Mouse (Mus musculus) A20 (cell line): Measurements from ENCODE around the gene Agrn.

ENCODE experiments used
- DNase-seq: peaks from one replicate; pipeline ENCODE4 v3.0.0-alpha.2; 2011; ENCODE audit warnings: low read depth, low spot score

Agrn gene

GRCm38 (mm10) chr4:156202462-156202893, 5.2 kb upstream of the Agrn start:
- DNase-seq = no peak

- peak; percentile 68 for DNase-seq
Observed at GRCm38 (mm10) chr4:156200623-156201475, 3.6 kb upstream of the Agrn start, which contains the start of gene Isg15. TSS of gene Isg15 (minus strand) at chr4:156200818.

GRCm38 (mm10) chr4:156197829-156198205, 529 bp upstream of the Agrn start:
- peak; percentile 85 for DNase-seq

GRCm38 (mm10) chr4:156195927-156196870, 1.1 kb downstream of the Agrn start:
- no peak for DNase-seq

- DNase-seq = no peak
Observed at GRCm38 (mm10) chr4:156194346-156194745, 2.9 kb downstream of the Agrn start.

- DNase-seq = no peak
Observed at GRCm38 (mm10) chr4:156193906-156194305, 3.4 kb downstream of the Agrn start.

- no peak for DNase-seq
Observed at GRCm38 (mm10) chr4:156193200-156193590, 4.1 kb downstream of the Agrn start.

GRCm38 (mm10) chr4:156192421-156193199, 4.7 kb downstream of the Agrn start:
- DNase-seq = no peak

GRCm38 (mm10) chr4:156188811-156189323, 8.4 kb downstream of the Agrn start:
- no peak for DNase-seq

GRCm38 (mm10) chr4:156188162-156188810, 9.0 kb downstream of the Agrn start:
- DNase-seq = no peak

- no peak for DNase-seq
Observed at GRCm38 (mm10) chr4:156185950-156186850, 11.1 kb downstream of the Agrn start.

- no peak for DNase-seq
Observed at GRCm38 (mm10) chr4:156185456-156185949, 11.8 kb downstream of the Agrn start.

GRCm38 (mm10) chr4:156184291-156184954, 12.9 kb downstream of the Agrn start:
- DNase-seq = no peak

- no peak for DNase-seq
Observed at GRCm38 (mm10) chr4:156183747-156184146, 13.5 kb downstream of the Agrn start.

GRCm38 (mm10) chr4:156177630-156178029, 19.7 kb downstream of the Agrn start:
- DNase-seq = no peak

GRCm38 (mm10) chr4:156171828-156172227, 25.5 kb downstream of the Agrn start:
- DNase-seq = no peak

- no peak for DNase-seq
Observed at GRCm38 (mm10) chr4:156169129-156169528, 28.2 kb downstream of the Agrn start.

GRCm38 (mm10) chr4:156168611-156169010, 28.7 kb downstream of the Agrn start:
- DNase-seq = no peak

GRCm38 (mm10) chr4:156166477-156166876, 30.8 kb downstream of the Agrn start:
- no peak for DNase-seq
